ENCODE assay signal across 8 mouse cellular contexts in genomic region chr2:26205126-26205525, GRCm38 (mm10). TPM values are rescaled to one million over a fixed set of nuclear protein-coding genes. Genes with fewer than 3 reads are reported as not detected.
A peak's percentile ranks its signal among the peaks of the same experiment; 100 is the strongest.
DNase-seq lines count a peak whose midpoint lies in the region; ATAC-seq lines count a peak whose summit lies in the region.

No protein-coding gene starts in this region.

- 0 out of 2 replicates have a peak overlapping the region, but pooled peaks have one; percentile 7 for H3K4me3 ChIP-seq in neural tube, embryonic 12.5 days
- H3K4me3 ChIP-seq in forebrain, embryonic 14.5 days (ENCODE audit: low read depth, low read length): no peak overlapping the region

- H3K27ac ChIP-seq in neural tube, embryonic 12.5 days: no peak overlapping the region
- no peak overlapping the region for H3K27ac ChIP-seq in forebrain, embryonic 14.5 days (ENCODE audit: low read depth, low read length)

- no peak overlapping the region for H3K4me2 ChIP-seq in neural tube, embryonic 12.5 days (replicated peaks)
- no peak overlapping the region for H3K4me2 ChIP-seq in forebrain, embryonic 14.5 days (ENCODE audit: low read length)

- H3K27me3 ChIP-seq in neural tube, embryonic 12.5 days (replicated peaks): peaks cover 85% of the 10 kb centered on the region
- peaks cover 77% of the 10 kb centered on the region for H3K27me3 ChIP-seq in forebrain, embryonic 14.5 days (replicated peaks; ENCODE audit: control insufficient read depth, insufficient read depth, low read length)

- H3K36me3 ChIP-seq in neural tube, embryonic 12.5 days: peaks cover 3% of the 10 kb centered on the region; the same call in 1 of the 2 replicates
- H3K36me3 ChIP-seq in forebrain, embryonic 14.5 days (ENCODE audit: control insufficient read depth, insufficient read depth, low read length): peaks cover 6% of the 10 kb centered on the region; the same call in 1 of the 2 replicates

- H3K9ac ChIP-seq in neural tube, embryonic 12.5 days: no peak overlapping the region
- H3K9ac ChIP-seq in forebrain, embryonic 14.5 days (ENCODE audit: low read length): no peak overlapping the region

- peak; percentile 84 for DNase-seq in kidney, postnatal 4 days
- DNase-seq in kidney, adult 9 months: no peak
- peak; percentile 54 for DNase-seq in adipocyte (ENCODE audit: low spot score)
- DNase-seq in embryo, embryonic 11 days: peak; percentile 73
- no peak for DNase-seq in cerebellum, adult 11 months
- DNase-seq in forebrain, embryonic 14.5 days (ENCODE audit: low spot score): no peak
- no peak for DNase-seq in right cerebral cortex, adult 18-20 months

- WGBS in neural tube, embryonic 12.5 days: 2% methylated on average over 16 of the region's 16 CpGs
- WGBS in forebrain, embryonic 14.5 days: 3% methylated on average over 16 of the region's 16 CpGs

- no peaks in the 10 kb centered on the region for H3K9me3 ChIP-seq in neural tube, embryonic 12.5 days
- H3K9me3 ChIP-seq in forebrain, embryonic 14.5 days (replicated peaks; ENCODE audit: control insufficient read depth, low read length): no peaks in the 10 kb centered on the region

- ATAC-seq in neural tube, embryonic 12.5 days (ENCODE audit: low FRiP score, low read depth): no peak
- no peak for ATAC-seq in forebrain, embryonic 14.5 days

- peaks cover 34% of the 10 kb centered on the region for H3K4me1 ChIP-seq in neural tube, embryonic 12.5 days
- H3K4me1 ChIP-seq in forebrain, embryonic 14.5 days (ENCODE audit: control insufficient read depth, insufficient read depth, low read length): peaks cover 18% of the 10 kb centered on the region

RNA-seq across cellular contexts. Expression of gene Lhx3, which starts 3.0 kb away (rescaled TPM):
- polyA plus RNA-seq in neural tube, embryonic 12.5 days (2016; fragmentation: Nextera tagmentation; extraction: Ambion mirVana): 16.8 and 24.2 TPM in 2 replicates
- polyA plus RNA-seq in forebrain, embryonic 14.5 days (2014; fragmentation: Nextera tagmentation; extraction: Ambion mirVana): not detected in 2 replicates

RNA-seq across cellular contexts. Expression of gene Qsox2, which starts 32.2 kb away (rescaled TPM):
- polyA plus RNA-seq in neural tube, embryonic 12.5 days (2016; fragmentation: Nextera tagmentation; extraction: Ambion mirVana): 18.4 and 20.6 TPM in 2 replicates
- 10.6 and 12.2 TPM in 2 replicates for polyA plus RNA-seq in forebrain, embryonic 14.5 days (2014; fragmentation: Nextera tagmentation; extraction: Ambion mirVana)

Comparison
In these comparisons a context has a peak if more than half of its experiments do, and no peak if none do; other contexts are left out.
1. DNase-seq: peak in kidney, postnatal 4 days (2 of 2), adipocyte (single experiment) and embryo, embryonic 11 days (single experiment); none in kidney, adult 9 months (single experiment), cerebellum, adult 11 months (single experiment), forebrain, embryonic 14.5 days (single experiment) and right cerebral cortex, adult 18-20 months (single experiment).
2. RNA of gene Lhx3, which starts 3.0 kb away (polyA plus RNA-seq): 16.8 to 24.2 TPM in neural tube, embryonic 12.5 days; not detected in forebrain, embryonic 14.5 days; every median in the first group is over 10 times any median in the second.